Comparison of ENCODE assay signal across 16 mouse cellular contexts in the genomic region with DNA sequence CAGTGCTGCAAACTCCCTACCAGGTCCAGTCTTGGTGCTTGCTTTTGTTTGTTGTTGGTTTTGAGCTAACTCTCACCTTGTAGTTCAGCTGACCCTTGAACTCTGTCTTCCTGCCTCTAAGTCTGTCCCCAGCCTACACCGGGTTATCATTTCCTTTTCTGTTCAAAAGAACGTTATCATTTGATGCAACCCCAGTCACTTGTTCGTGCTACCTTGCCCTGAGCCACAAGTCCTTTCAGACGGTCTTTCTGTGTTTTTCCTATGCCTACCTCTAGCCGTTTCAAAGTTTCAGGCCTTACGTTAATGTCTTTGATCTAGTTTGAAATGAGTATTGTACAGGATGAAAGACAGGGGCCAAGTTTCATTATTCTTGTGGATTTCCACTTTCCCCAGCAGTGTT. TPM values are rescaled to one million over a fixed set of nuclear protein-coding genes. Genes with fewer than 3 reads are reported as not detected.
"Had no signal": no experiment of that assay in that cellular context is flagged by ENCODE, and none has a peak within 500 bp of the region (broad histone marks: within the 10 kb centered on the region; RNA-seq: fewer than 3 reads in every experiment).

No protein-coding gene starts in this region.

- H3K36me3 ChIP-seq: limb, embryonic 15.5 days; liver, embryonic 12.5 days; midbrain, embryonic 12.5 days had no signal

- H3K4me3 ChIP-seq: limb, embryonic 15.5 days; liver, embryonic 12.5 days; midbrain, embryonic 12.5 days had no signal

- H3K9me3 ChIP-seq: limb, embryonic 15.5 days; liver, embryonic 12.5 days; midbrain, embryonic 12.5 days had no signal

- H3K4me2 ChIP-seq: limb, embryonic 15.5 days; liver, embryonic 12.5 days; lung, embryonic 14.5 days; midbrain, embryonic 12.5 days had no signal

- H3K27me3 ChIP-seq: limb, embryonic 15.5 days; liver, embryonic 12.5 days had no signal

- DNase-seq: kidney, adult 8-10 months; kidney, postnatal 25 days; layer of hippocampus, adult 9-11 months; layer of hippocampus, postnatal 36 days; lung, embryonic 14.5 days; right cerebral cortex, postnatal 14 days had no signal

- H3K27ac ChIP-seq: limb, embryonic 15.5 days; liver, embryonic 12.5 days; midbrain, embryonic 12.5 days had no signal

- H3K4me1 ChIP-seq: limb, embryonic 15.5 days; midbrain, embryonic 12.5 days had no signal

- H3K9ac ChIP-seq: limb, embryonic 15.5 days; liver, embryonic 12.5 days; lung, embryonic 14.5 days; midbrain, embryonic 12.5 days had no signal

- ATAC-seq: liver, embryonic 12.5 days; midbrain, embryonic 16.5 days had no signal

RNA-seq across cellular contexts. Expression of a gene that starts 44.5 kb away (rescaled TPM):
- polyA plus RNA-seq: kidney, embryonic 16.5 days; limb, embryonic 11.5 days; limb, embryonic 15.5 days; liver, embryonic 12.5 days; liver, embryonic 16.5 days; lung, embryonic 14.5 days; midbrain, embryonic 12.5 days; midbrain, embryonic 16.5 days; neural tube, embryonic 14.5 days; small intestine, adult 2 months; stomach, embryonic 16.5 days had no signal
